Mouse (Mus musculus) neural tube, embryonic 11.5 days (tissue): ENCODE data around the gene Phkg2. TPM values are rescaled to one million over a fixed set of nuclear protein-coding genes. Genes with fewer than 3 reads are reported as not detected.
"Not testable (repeated sequence)": the region's sequence is repeated elsewhere in the genome, so short reads cannot be mapped to it uniquely, and the experiment has no call there.

Experiments
- ATAC-seq: fragments of 200-750 bp; cut with Nextera tagmentation; 2 replicates; pipeline ENCODE4 v1.8.0; 2017; ENCODE audit warnings: moderate number of reproducible peaks, mild to moderate bottlenecking, moderate TSS enrichment, moderate library complexity; ENCODE audit not compliant: insufficient read depth, low FRiP score, low TSS enrichment
- DNase-seq: peaks from one replicate; pipeline ENCODE4 v3.0.0-alpha.2; 2015; ENCODE audit warnings: low spot score
- H3K27ac ChIP-seq: fragments of 300-500 bp; sonication (generic); 2 replicates; pipeline ENCODE4 v1.5.1; 2014; ENCODE audit warnings: low read depth, mild to moderate bottlenecking, low read length
- H3K27me3 ChIP-seq: fragments of 300-500 bp; sonication (generic); 2 replicates; pipeline ENCODE4 v1.6.1; 2014; ENCODE audit warnings: mild to moderate bottlenecking, low read length, mixed read lengths; ENCODE audit not compliant: control insufficient read depth, insufficient read depth
- H3K36me3 ChIP-seq: fragments of 300-500 bp; sonication (generic); 2 replicates; pipeline ENCODE4 v1.6.1; 2014; ENCODE audit warnings: mild to moderate bottlenecking, low read length, moderate library complexity, mixed read lengths; ENCODE audit not compliant: control insufficient read depth, insufficient read depth
- H3K4me1 ChIP-seq: fragments of 300-500 bp; sonication (generic); 2 replicates; pipeline ENCODE4 v1.6.1; 2014; ENCODE audit warnings: low read length, mixed read lengths; ENCODE audit not compliant: control insufficient read depth, insufficient read depth
- H3K4me2 ChIP-seq: fragments of 300-500 bp; sonication (generic); 2 replicates; pipeline ENCODE4 v1.6.1; 2014; ENCODE audit warnings: low read depth, mild to moderate bottlenecking, moderate library complexity
- H3K4me3 ChIP-seq: fragments of 300-500 bp; sonication (generic); 2 replicates; pipeline ENCODE4 v1.5.1; 2014; ENCODE audit warnings: low read depth, low read length
- H3K9ac ChIP-seq: fragments of 300-500 bp; sonication (generic); 2 replicates; pipeline ENCODE4 v1.6.1; 2014; ENCODE audit warnings: mild to moderate bottlenecking, low read length
- H3K9me3 ChIP-seq: fragments of 300-500 bp; sonication (generic); 2 replicates; pipeline ENCODE4 v1.6.1; 2016; ENCODE audit warnings: low read length; ENCODE audit not compliant: control insufficient read depth
- WGBS: fragments of 180-500 bp; shearing (Covaris S2); extraction: QIAGEN DNeasy Blood & Tissue Kit; methylation state at CpG from one replicate; pipeline ENCODE4 v1.1.7; 2014; 5-methylcytosine and 5-hydroxymethylcytosine counted together
- polyA plus RNA-seq: library from polyadenylated mRNA; unstranded; fragments of >200 nt; fragmentation: Nextera tagmentation; extraction: Ambion mirVana; gene quantifications from 2 replicates; pipeline ENCODE4 v1.2.1, GENCODE M21; 2014

The Phkg2 gene
- polyA plus RNA-seq, 1 experiment from 2014 or later, result 55.1 TPM

DNA sequence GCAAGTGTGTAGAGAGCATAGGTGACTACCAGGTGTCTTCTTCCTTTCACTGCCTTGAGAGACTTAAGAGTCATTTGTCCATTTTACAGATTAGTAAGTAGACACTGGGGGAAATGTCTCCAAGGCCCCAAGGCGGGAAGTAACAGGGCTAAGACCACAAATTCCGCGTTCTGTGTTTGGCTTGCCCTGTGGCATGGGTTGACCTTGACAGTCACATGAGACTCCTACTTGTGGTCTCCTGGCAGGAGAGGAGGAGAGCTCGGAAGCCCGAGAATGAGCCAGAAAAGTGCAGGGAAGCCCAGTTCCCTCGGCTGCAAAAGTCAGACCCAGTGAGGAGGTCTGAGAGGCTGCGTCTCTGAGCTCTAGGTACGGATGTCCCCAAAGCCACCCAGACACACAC, 40.4 kb downstream of the Phkg2 start:
- Histone ChIP-seq H3K4me2 (peak overlapping the region; percentile 71; the same call in 1 of the 2 replicates), H3K27me3 (no peaks in the 10 kb centered on the region), H3K9ac (no peak overlapping the region), H3K27ac (no peak overlapping the region), H3K9me3 (no peaks in the 10 kb centered on the region), H3K4me3 (peak overlapping the region; percentile 85; the same call in 1 of the 2 replicates), H3K4me1 (peaks cover 2% of the 10 kb centered on the region; the same call in 1 of the 2 replicates), H3K36me3 (peaks cover 28% of the 10 kb centered on the region)
- ATAC-seq (no peak), DNase-seq (no peak)
- 87% methylated on average over 8 of the region's 8 CpGs for WGBS

DNA sequence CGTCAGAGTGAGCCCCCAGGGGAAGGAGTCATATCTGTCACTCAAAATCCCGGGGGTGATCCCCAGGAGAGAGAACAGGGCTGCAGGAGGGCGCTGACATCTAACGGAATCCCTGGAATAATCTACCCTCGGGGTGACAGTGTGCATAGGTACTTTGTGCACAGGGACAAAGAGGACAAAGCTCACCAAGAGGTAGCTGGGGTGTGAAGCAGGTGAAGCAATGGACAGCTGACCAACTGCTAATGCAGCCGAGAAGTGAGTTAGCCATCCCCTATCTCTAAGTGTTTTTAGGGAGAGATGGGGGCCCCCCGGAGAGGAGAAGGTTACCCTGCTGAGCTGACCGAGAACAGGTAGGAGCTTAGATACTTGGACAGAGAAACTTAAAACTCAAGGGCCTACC, 41.0 kb downstream of the Phkg2 start:
- 27% methylated on average over 8 of the region's 8 CpGs for WGBS
- H3K4me2 ChIP-seq, result peak overlapping the region; percentile 71
- ATAC-seq (no peak), DNase-seq (no peak)
- H3K9ac ChIP-seq, result peak overlapping the region; percentile 88
- no peaks in the 10 kb centered on the region for H3K9me3 ChIP-seq
- H3K27me3 ChIP-seq, result no peaks in the 10 kb centered on the region
- peaks cover 28% of the 10 kb centered on the region for H3K36me3 ChIP-seq
- H3K4me1 ChIP-seq, result peaks cover 2% of the 10 kb centered on the region; the same call in 1 of the 2 replicates
- no peak overlapping the region for H3K27ac ChIP-seq
- peak overlapping the region; percentile 85 for H3K4me3 ChIP-seq

DNA sequence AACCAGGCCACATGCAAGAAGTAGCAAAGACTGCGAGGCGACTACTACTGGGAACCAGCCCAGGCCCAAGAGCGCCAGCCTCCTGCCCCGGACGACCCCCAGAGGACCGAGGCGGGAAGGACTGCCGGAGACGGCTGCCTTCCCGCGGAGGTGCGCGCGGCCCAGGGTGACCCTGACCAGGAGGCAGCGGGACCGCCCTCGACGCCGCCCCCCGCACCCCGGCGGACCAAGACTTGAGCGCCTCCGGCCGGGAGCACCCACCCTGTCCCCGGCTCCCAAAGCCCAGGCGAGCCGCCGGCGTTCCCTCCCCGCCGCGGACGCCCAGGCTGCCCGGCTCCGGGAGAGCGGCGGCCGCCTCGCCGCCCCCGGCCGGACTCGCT, 41.4 kb downstream of the Phkg2 start:
- peak overlapping the region; percentile 71 for H3K4me2 ChIP-seq
- H3K9ac ChIP-seq, result peak overlapping the region; percentile 88
- peaks cover 2% of the 10 kb centered on the region; the same call in 1 of the 2 replicates for H3K4me1 ChIP-seq
- peaks cover 28% of the 10 kb centered on the region for H3K36me3 ChIP-seq
- DNase-seq (peak; percentile 54), ATAC-seq (peak; percentile 11; the same call in 1 of the 2 replicates)
- no peaks in the 10 kb centered on the region for H3K9me3 ChIP-seq
- H3K27ac ChIP-seq, result peak overlapping the region; percentile 71
- 0% methylated on average over 28 of the region's 44 CpGs for WGBS
- H3K4me3 ChIP-seq, result peak overlapping the region; percentile 85
- H3K27me3 ChIP-seq, result no peaks in the 10 kb centered on the region

DNA sequence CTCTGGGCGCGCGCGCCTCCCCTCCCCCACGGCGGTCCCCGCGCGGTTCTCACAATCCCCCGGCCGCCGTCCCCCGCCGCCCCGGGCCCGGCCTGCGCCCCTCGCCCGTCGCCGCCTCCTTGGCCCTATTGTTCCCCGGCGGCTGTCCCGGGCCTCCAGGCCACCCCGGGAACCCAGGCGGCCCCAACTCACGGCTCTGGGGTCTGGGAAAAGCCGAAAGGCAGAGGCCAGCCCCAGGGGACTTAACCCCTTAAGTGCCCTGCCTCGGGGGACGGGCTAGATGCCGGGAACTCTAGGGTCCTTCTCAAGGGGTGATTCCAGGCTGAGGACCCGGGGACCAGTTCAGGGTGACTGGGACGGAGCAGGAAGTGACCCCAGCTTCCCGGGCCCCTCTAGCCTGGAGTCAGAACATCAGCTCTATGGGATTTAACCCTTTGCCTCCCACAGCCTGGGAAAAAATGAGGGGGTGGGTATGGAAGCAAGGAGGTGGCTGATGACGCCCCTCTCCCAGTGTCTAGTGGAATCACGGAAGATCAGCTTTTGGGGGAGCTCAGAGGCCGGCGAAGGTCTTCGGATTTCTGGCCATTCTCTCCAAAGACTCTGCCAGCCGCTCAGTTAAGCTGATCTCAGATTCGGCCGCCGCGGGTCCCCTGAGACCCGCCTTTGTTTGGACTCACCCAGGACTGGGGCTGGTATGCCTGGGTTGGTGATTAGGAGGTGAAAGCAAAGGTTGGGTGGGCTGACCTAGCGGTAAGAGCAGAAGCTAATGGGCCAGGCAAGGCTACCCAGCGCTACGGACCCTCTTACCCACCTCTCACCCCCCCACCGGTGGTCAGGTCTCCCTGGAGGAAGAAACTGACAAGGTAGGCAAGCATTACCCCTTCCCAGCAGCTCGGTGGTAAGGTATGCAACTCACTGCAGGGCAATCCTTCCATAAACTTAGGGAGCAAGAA, 42.0 kb downstream of the Phkg2 start, which contains the start of gene Zfp629:
Gene Zfp629 (minus strand): TSS at position 907 of the 953 bp plus-strand sequence.
- under 1% methylated on average over 33 of the region's 50 CpGs for WGBS
- peaks cover 23% of the 10 kb centered on the region for H3K36me3 ChIP-seq
- H3K9me3 ChIP-seq, result no peaks in the 10 kb centered on the region
- no peaks in the 10 kb centered on the region for H3K27me3 ChIP-seq
- peak within 1 kb of the TSS; percentile 85 for H3K4me3 ChIP-seq
- peak; percentile 87 for DNase-seq
- peak; percentile 94 for ATAC-seq
- H3K9ac ChIP-seq, result peak within 1 kb of the TSS; percentile 88
- peaks cover 2% of the 10 kb centered on the region; the same call in 1 of the 2 replicates for H3K4me1 ChIP-seq
- H3K4me2 ChIP-seq, result peak within 1 kb of the TSS; percentile 71
- peak within 1 kb of the TSS; percentile 71 for H3K27ac ChIP-seq

DNA sequence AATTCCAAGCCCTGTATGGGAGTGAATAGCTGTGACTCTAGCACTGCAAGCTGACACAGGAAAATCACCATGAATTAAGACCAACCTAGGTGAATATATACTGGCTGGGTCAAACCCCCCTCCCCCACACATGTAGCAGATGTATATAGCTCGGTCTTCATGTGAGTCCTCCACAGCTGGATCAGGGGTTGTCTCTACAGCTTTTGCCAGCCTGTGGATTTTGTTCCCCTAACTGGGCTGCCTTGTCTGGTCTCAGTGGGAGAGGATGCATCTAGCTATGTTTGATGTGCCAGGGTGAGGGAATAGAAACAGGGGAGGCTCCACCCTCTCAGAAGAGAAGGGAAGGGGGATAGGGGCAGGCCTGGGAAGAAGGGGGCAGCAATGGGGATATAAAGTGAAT, 43.2 kb downstream of the Phkg2 start:
- no peak overlapping the region for H3K27ac ChIP-seq
- no peaks in the 10 kb centered on the region for H3K27me3 ChIP-seq
- 83% methylated on average over 1 of the region's 1 CpGs for WGBS
- H3K36me3 ChIP-seq, result peaks cover 11% of the 10 kb centered on the region
- DNase-seq (no peak), ATAC-seq (no peak)
- no peaks in the 10 kb centered on the region for H3K9me3 ChIP-seq
- no peak overlapping the region for H3K9ac ChIP-seq
- H3K4me2 ChIP-seq, result peak overlapping the region; percentile 71; the same call in 1 of the 2 replicates
- peaks cover 2% of the 10 kb centered on the region; the same call in 1 of the 2 replicates for H3K4me1 ChIP-seq
- H3K4me3 ChIP-seq, result no peak overlapping the region

DNA sequence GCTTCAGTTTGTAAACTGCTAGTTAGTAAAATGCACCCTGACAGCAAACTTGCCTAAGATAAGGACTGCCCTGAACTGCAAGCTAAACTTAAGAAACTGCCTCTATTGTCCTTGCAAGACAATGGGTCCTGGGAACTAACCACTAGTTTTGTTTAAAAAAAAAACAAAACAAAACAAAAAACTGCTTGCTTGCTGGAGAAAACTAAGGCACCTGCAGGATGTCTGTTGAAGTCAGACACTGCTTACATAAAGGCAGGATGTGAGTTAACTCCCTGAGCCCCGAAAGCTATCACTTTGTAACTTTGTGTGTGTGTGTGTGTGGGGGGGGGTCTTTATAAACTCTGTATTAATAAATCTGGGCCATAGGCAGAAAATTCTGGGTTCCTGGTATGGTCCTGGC, 43.7 kb downstream of the Phkg2 start:
- H3K36me3 ChIP-seq, result peaks cover 6% of the 10 kb centered on the region
- no peaks in the 10 kb centered on the region for H3K27me3 ChIP-seq
- DNase-seq, result no peak
- ATAC-seq, result no peak
- H3K9me3 ChIP-seq, result no peaks in the 10 kb centered on the region
- H3K9ac ChIP-seq, result no peak overlapping the region
- WGBS, result 83% methylated on average over 1 of the region's 1 CpGs
- peaks cover 2% of the 10 kb centered on the region; the same call in 1 of the 2 replicates for H3K4me1 ChIP-seq
- H3K27ac ChIP-seq, result no peak overlapping the region
- H3K4me2 ChIP-seq, result no peak overlapping the region
- no peak overlapping the region for H3K4me3 ChIP-seq

DNA sequence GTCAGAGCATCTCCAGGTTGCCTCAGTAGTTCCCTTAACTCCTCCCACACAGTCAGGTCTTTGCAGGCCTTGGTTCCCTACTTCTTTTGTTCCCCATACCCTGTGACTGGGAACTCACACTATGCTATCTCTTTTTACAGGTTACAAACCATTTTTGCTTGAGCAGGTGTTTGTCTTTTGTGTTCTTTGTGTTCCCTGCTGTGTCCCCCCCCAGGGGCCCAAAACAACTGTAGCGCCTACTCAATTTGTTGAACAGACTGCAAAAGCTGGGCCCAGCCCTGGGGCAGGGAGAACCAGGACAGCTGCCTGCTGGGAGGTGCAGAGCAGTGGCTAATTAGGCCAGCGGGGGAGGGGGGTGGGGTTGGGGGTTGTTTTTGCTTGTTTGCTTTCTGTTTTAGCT, 44.8 kb downstream of the Phkg2 start:
- WGBS, result 49% methylated on average over 2 of the region's 2 CpGs
- H3K27ac ChIP-seq, result no peak overlapping the region
- no peak overlapping the region for H3K4me2 ChIP-seq
- H3K4me3 ChIP-seq, result no peak overlapping the region
- no peak for ATAC-seq
- H3K9ac ChIP-seq, result no peak overlapping the region
- no peaks in the 10 kb centered on the region for H3K36me3 ChIP-seq
- no peaks in the 10 kb centered on the region for H3K9me3 ChIP-seq
- H3K4me1 ChIP-seq, result peaks cover 2% of the 10 kb centered on the region; the same call in 1 of the 2 replicates
- no peak for DNase-seq
- no peaks in the 10 kb centered on the region for H3K27me3 ChIP-seq

DNA sequence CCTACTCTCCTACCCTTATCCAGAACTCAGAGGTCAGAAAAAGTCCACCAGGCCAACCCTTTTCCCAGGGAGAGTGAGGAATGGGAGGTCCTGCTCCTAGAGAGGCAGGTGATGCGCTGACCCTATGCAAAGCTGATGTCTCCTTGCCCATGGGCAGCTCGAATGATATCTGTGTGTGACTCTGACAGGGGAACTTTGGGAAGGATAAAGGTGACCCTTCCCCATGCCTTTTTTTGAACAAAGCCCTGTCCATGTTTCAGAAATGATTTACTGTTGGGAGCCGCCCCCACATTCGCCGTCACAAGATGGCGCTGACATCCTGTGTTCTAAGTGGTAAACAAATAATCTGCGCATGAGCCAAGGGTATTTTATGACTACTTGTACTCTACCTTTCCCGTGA, 45.3 kb downstream of the Phkg2 start:
- not testable (repeated sequence) for H3K4me1 ChIP-seq, ATAC-seq, H3K4me3 ChIP-seq, H3K27me3 ChIP-seq, H3K4me2 ChIP-seq, DNase-seq, H3K36me3 ChIP-seq, H3K9me3 ChIP-seq, H3K27ac ChIP-seq, H3K9ac ChIP-seq
- 84% methylated on average over 6 of the region's 8 CpGs for WGBS
